Comparison of ENCODE assay signal across 17 mouse cellular contexts in the genomic region with DNA sequence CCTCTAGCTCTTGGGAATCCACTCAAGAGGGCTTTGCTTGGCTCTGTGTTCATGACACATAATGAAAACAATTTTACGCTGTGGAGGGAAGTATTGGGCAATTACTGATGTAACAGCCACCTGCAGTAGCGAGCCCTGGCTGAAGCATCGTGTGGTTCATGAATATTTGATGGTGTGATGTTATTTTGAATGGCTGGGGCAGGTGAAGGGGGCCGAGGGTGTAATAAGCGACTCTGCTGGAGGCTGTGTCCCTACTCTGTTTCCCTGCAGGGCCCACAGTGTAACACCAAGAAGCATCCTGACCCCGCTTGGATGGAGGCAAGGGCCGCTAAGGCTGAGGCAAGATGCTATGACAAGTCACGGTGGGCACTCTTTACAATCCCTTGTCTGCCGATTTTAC.
DNase-seq lines count a peak whose midpoint lies in the region; ATAC-seq and TF ChIP-seq lines count a peak whose summit lies in the region.
"Had no signal": no experiment of that assay in that cellular context is flagged by ENCODE, and none has a peak within 500 bp of the region (broad histone marks: within the 10 kb centered on the region; RNA-seq: fewer than 3 reads in every experiment).

No protein-coding gene starts in this region.

- peak overlapping the region; percentile 30 for H3K4me2 ChIP-seq in midbrain, embryonic 13.5 days (replicated peaks)
- no peak overlapping the region for H3K4me2 ChIP-seq in intestine, postnatal 0 days (replicated peaks; ENCODE audit: low read depth)
- H3K4me2 ChIP-seq: liver, embryonic 15.5 days had no signal

- H3K79me3 ChIP-seq in C2C12 (ENCODE audit: low read depth): no peaks in the 10 kb centered on the region

- H3K4me3 ChIP-seq in C2C12 (ENCODE audit: insufficient read depth, poor library complexity, severe bottlenecking): no peak overlapping the region
- peak overlapping the region; percentile 39 for H3K4me3 ChIP-seq in hindbrain, embryonic 10.5 days
- H3K4me3 ChIP-seq in midbrain, embryonic 13.5 days (replicated peaks): no peak overlapping the region
- no peak overlapping the region for H3K4me3 ChIP-seq in intestine, postnatal 0 days (ENCODE audit: low read depth, low read length)
- H3K4me3 ChIP-seq: erythroblast, embryonic 14.5 days; liver, embryonic 15.5 days had no signal

- no peak for TF ChIP-seq CTCF in C2C12 (IDR thresholded peaks at IDR 0.05; ENCODE audit: control insufficient read depth, insufficient read depth, insufficient read length)
- TF ChIP-seq CTCF in intestine, postnatal 0 days (IDR thresholded peaks at IDR 0.05; ENCODE audit: low read depth): no peak

- no peaks in the 10 kb centered on the region for H3K9me3 ChIP-seq in hindbrain, embryonic 10.5 days
- H3K9me3 ChIP-seq in midbrain, embryonic 13.5 days: no peaks in the 10 kb centered on the region
- H3K9me3 ChIP-seq in intestine, postnatal 0 days (ENCODE audit: control insufficient read depth): no peaks in the 10 kb centered on the region
- H3K9me3 ChIP-seq: G1E; heart, embryonic 10.5 days; liver, embryonic 15.5 days had no signal

- no peak overlapping the region for H3K9ac ChIP-seq in midbrain, embryonic 13.5 days (replicated peaks)
- H3K9ac ChIP-seq in intestine, postnatal 0 days (ENCODE audit: low read depth, low read length): no peak overlapping the region
- H3K9ac ChIP-seq: liver, embryonic 15.5 days had no signal

- H3K4me1 ChIP-seq in hindbrain, embryonic 10.5 days (replicated peaks): peaks cover 48% of the 10 kb centered on the region
- H3K4me1 ChIP-seq in midbrain, embryonic 13.5 days (replicated peaks): peaks cover 30% of the 10 kb centered on the region
- no peaks in the 10 kb centered on the region for H3K4me1 ChIP-seq in intestine, postnatal 0 days (replicated peaks; ENCODE audit: control insufficient read depth, insufficient read depth, low read length)
- H3K4me1 ChIP-seq: heart, embryonic 10.5 days; liver, embryonic 15.5 days had no signal

- DNase-seq in embryo, embryonic 11 days: peak; percentile 57
- peak; percentile 56 for DNase-seq in hindbrain, embryonic 10.5 days (ENCODE audit: low spot score)
- DNase-seq in T-cell, adult 2 months (ENCODE audit: low spot score): no peak
- no peak for DNase-seq in layer of hippocampus, postnatal 14 days (ENCODE audit: low spot score in 2 of 2)
- no peak for DNase-seq in Muller cell, postnatal 12 days (ENCODE audit: inconsistent ontology term)
- DNase-seq: adrenal gland, adult 2 months; cerebellum, adult 9-10 months; kidney, adult 18-20 months; layer of hippocampus, postnatal 36 days; thymus, postnatal 14 days had no signal

- no peak overlapping the region for H3ac ChIP-seq in C2C12 (ENCODE audit: control insufficient read depth, insufficient read length, low read depth)

- ATAC-seq in midbrain, embryonic 13.5 days: peak; percentile 75
- ATAC-seq in intestine, postnatal 0 days: no peak

- no peaks in the 10 kb centered on the region for H3K79me2 ChIP-seq in C2C12 (ENCODE audit: control insufficient read depth, insufficient read depth)

- no peaks in the 10 kb centered on the region for H3K27me3 ChIP-seq in C2C12 (ENCODE audit: control insufficient read depth, insufficient read depth, insufficient read length)
- peaks cover 87% of the 10 kb centered on the region for H3K27me3 ChIP-seq in hindbrain, embryonic 10.5 days (ENCODE audit: insufficient read depth, poor library complexity, severe bottlenecking)
- H3K27me3 ChIP-seq in midbrain, embryonic 13.5 days: peaks cover 84% of the 10 kb centered on the region
- H3K27me3 ChIP-seq in intestine, postnatal 0 days (replicated peaks; ENCODE audit: control insufficient read depth, insufficient read depth, low read length): 0 out of 2 replicates have a peak, but pooled peaks cover 4% of the 10 kb centered on the region

- 13% methylated on average over 9 of the region's 9 CpGs for WGBS in hindbrain, embryonic 10.5 days
- WGBS in midbrain, embryonic 13.5 days: 1% methylated on average over 9 of the region's 9 CpGs
- 47% methylated on average over 9 of the region's 9 CpGs for WGBS in intestine, postnatal 0 days

- H3K36me3 ChIP-seq in C2C12 (ENCODE audit: control insufficient read depth, insufficient read depth): no peaks in the 10 kb centered on the region
- no peaks in the 10 kb centered on the region for H3K36me3 ChIP-seq in hindbrain, embryonic 10.5 days
- H3K36me3 ChIP-seq in midbrain, embryonic 13.5 days: no peaks in the 10 kb centered on the region
- H3K36me3 ChIP-seq in intestine, postnatal 0 days (ENCODE audit: control insufficient read depth, insufficient read depth): no peaks in the 10 kb centered on the region
- H3K36me3 ChIP-seq: G1E; heart, embryonic 10.5 days; liver, embryonic 15.5 days had no signal

- H3K27ac ChIP-seq in hindbrain, embryonic 10.5 days: peak overlapping the region; percentile 75; the same call in 1 of the 2 replicates
- H3K27ac ChIP-seq in midbrain, embryonic 13.5 days: no peak overlapping the region
- H3K27ac ChIP-seq in intestine, postnatal 0 days (ENCODE audit: low read depth, low read length): no peak overlapping the region
- H3K27ac ChIP-seq: heart, embryonic 10.5 days; liver, embryonic 15.5 days had no signal

TF ChIP-seq in C2C12, 6 proteins besides CTCF, POLR2A, EP300 and RAD21:
- TF ChIP-seq MAX (IDR thresholded peaks at IDR 0.05): no peak
- no peak for TF ChIP-seq USF1 (IDR thresholded peaks at IDR 0.05; ENCODE audit: low read depth)
- no peak for TF ChIP-seq MYOG (IDR thresholded peaks at IDR 0.05; ENCODE audit: control insufficient read depth, extremely low read depth, insufficient read length)
- no peak for TF ChIP-seq MYOD1 (IDR thresholded peaks at IDR 0.05; ENCODE audit: control insufficient read depth, insufficient read length, low read depth)
- peak; percentile 11 for TF ChIP-seq CEBPB (IDR thresholded peaks at IDR 0.05; ENCODE audit: low read depth)
- TF ChIP-seq FOSL1 (IDR thresholded peaks at IDR 0.05; ENCODE audit: insufficient read depth, low read length, poor library complexity, severe bottlenecking): no peak

Comparison
In these comparisons a context has a peak if more than half of its experiments do, and no peak if none do; other contexts are left out.
1. DNase-seq: peak in embryo, embryonic 11 days (single experiment) and hindbrain, embryonic 10.5 days (single experiment); none in T-cell, adult 2 months (single experiment), layer of hippocampus, postnatal 14 days (0 of 2) and Muller cell, postnatal 12 days (single experiment).